Mouse (Mus musculus) MEL (cell line): ENCODE measurements around the gene C1qbp. TPM values are rescaled to one million over a fixed set of nuclear protein-coding genes. Genes with fewer than 3 reads are reported as not detected.

Source experiments
- DNase-seq: peaks from one replicate; pipeline ENCODE4 v3.0.0; 2011; ENCODE audit warnings: low read depth, low spot score
- H3K27ac ChIP-seq: 2 replicates; pipeline ENCODE4 v1.5.1; 2012; ENCODE audit warnings: low read depth, mild to moderate bottlenecking, control low read depth, low read length, moderate library complexity; ENCODE audit not compliant: control insufficient read depth
- H3K27me3 ChIP-seq, 2 experiments: fragments of 150-350 bp in 1 of 2; sonication (generic) in 1 of 2; 2 replicates each; pipeline ENCODE4 v1.6.1; 2012; ENCODE audit warnings: low read length in 2 of 2, mild to moderate bottlenecking in 2 of 2, improper control_type of control experiment in 1 of 2, moderate library complexity in 1 of 2; ENCODE audit not compliant: insufficient read depth in 2 of 2, control insufficient read depth in 1 of 2
- H3K36me3 ChIP-seq, 2 experiments: 2 replicates each; pipeline ENCODE4 v1.6.1; 2012 to 2014; ENCODE audit warnings: low read length in 2 of 2, improper control_type of control experiment in 1 of 2, inconsistent platforms in 1 of 2, mild to moderate bottlenecking in 1 of 2; ENCODE audit not compliant: insufficient read depth in 2 of 2, control insufficient read depth in 1 of 2
- H3K4me1 ChIP-seq, 2 experiments: fragments of 150-350 bp in 1 of 2; sonication (generic) in 1 of 2; 2 replicates each; pipeline ENCODE4 v1.6.1; 2012; ENCODE audit warnings: low read length in 2 of 2, improper control_type of control experiment in 1 of 2, mild to moderate bottlenecking in 1 of 2; ENCODE audit not compliant: insufficient read depth in 2 of 2, control insufficient read depth in 1 of 2
- H3K4me3 ChIP-seq, 2 experiments: fragments of 150-350 bp in 1 of 2; sonication (generic) in 1 of 2; 2 replicates each; pipeline ENCODE4 v1.5.1; 2012; ENCODE audit warnings: low read depth in 2 of 2, low read length in 2 of 2, mild to moderate bottlenecking in 2 of 2, moderate library complexity in 2 of 2, control low read depth in 1 of 2, improper control_type of control experiment in 1 of 2; ENCODE audit not compliant: control insufficient read depth in 1 of 2, insufficient read depth in 1 of 2
- H3K79me2 ChIP-seq: 2 replicates; pipeline ENCODE4 v1.6.1; 2012; ENCODE audit warnings: mild to moderate bottlenecking, low read length, moderate library complexity; ENCODE audit not compliant: control insufficient read depth, poor library complexity, insufficient read depth
- H3K9ac ChIP-seq: 2 replicates; pipeline ENCODE4 v1.6.1; 2012; ENCODE audit warnings: low read depth, mild to moderate bottlenecking, control low read depth, low read length, moderate library complexity; ENCODE audit not compliant: control insufficient read depth, poor library complexity, severe bottlenecking
- H3K9me3 ChIP-seq: fragments of 150-350 bp; sonication (generic); replicated peaks from 2 replicates; pipeline ENCODE4 v1.6.1; 2012; ENCODE audit warnings: mild to moderate bottlenecking, low read length, improper control_type of control experiment, moderate library complexity; ENCODE audit not compliant: insufficient read depth
- CHD1 ChIP-seq: IDR thresholded peaks from 2 replicates; pipeline ENCODE4 v1.6.1; 2012; ENCODE audit warnings: low read depth, mild to moderate bottlenecking, inconsistent platforms, low read length, improper control_type of control experiment
- CTCF ChIP-seq, 3 experiments: IDR thresholded peaks in 2 of 3; conservative IDR thresholded peaks in 1 of 3; 2 replicates each; pipeline ENCODE4 v1.5.1; 2011 to 2012; ENCODE audit warnings: low read length in 3 of 3, low read depth in 2 of 3, mild to moderate bottlenecking in 2 of 3, improper control_type of control experiment in 1 of 3, inconsistent platforms in 1 of 3, mixed read lengths in 1 of 3, moderate library complexity in 1 of 3; ENCODE audit not compliant: control insufficient read depth in 1 of 3, insufficient read depth in 1 of 3, poor library complexity in 1 of 3, severe bottlenecking in 1 of 3
- E2F4 ChIP-seq: IDR thresholded peaks from 2 replicates; pipeline ENCODE4 v1.6.1; 2011; ENCODE audit warnings: low read depth, low read length, improper control_type of control experiment, borderline replicate concordance
- ELF1 ChIP-seq: IDR thresholded peaks from 2 replicates; pipeline ENCODE4 v1.6.1; 2014; ENCODE audit warnings: low read depth, mild to moderate bottlenecking, inconsistent platforms, low read length, improper control_type of control experiment, moderate library complexity
- ETS1 ChIP-seq: IDR thresholded peaks from 2 replicates; pipeline ENCODE4 v1.6.1; 2012; ENCODE audit warnings: low read depth, mild to moderate bottlenecking, inconsistent platforms, low read length, improper control_type of control experiment, moderate library complexity
- GABPA ChIP-seq: IDR thresholded peaks from 2 replicates; pipeline ENCODE4 v1.6.1; 2012; ENCODE audit warnings: low read depth, mild to moderate bottlenecking, inconsistent platforms, low read length, improper control_type of control experiment, moderate library complexity
- GATA1 ChIP-seq: IDR thresholded peaks from 2 replicates; pipeline ENCODE4 v1.6.1; 2011; ENCODE audit warnings: low read depth, low read length, improper control_type of control experiment
- MAX ChIP-seq: IDR thresholded peaks from 2 replicates; pipeline ENCODE4 v1.6.1; 2011; ENCODE audit warnings: low read length, improper control_type of control experiment
- MAZ ChIP-seq: IDR thresholded peaks from 2 replicates; pipeline ENCODE4 v1.6.1; 2012; ENCODE audit warnings: low read depth, mild to moderate bottlenecking, inconsistent platforms, low read length, improper control_type of control experiment
- MXI1 ChIP-seq: IDR thresholded peaks from 2 replicates; pipeline ENCODE4 v1.6.1; 2011; ENCODE audit warnings: mild to moderate bottlenecking, low read depth, low read length, improper control_type of control experiment
- MYB ChIP-seq: IDR thresholded peaks from 2 replicates; pipeline ENCODE4 v1.6.1; 2011; ENCODE audit warnings: mild to moderate bottlenecking, low read depth, low read length, improper control_type of control experiment
- NELFE ChIP-seq: IDR thresholded peaks from 2 replicates; pipeline ENCODE4 v1.6.1; 2011; ENCODE audit warnings: low read depth, low read length, improper control_type of control experiment
- POLR2AphosphoS2 ChIP-seq: IDR thresholded peaks from 2 replicates; pipeline ENCODE4 v1.6.1; 2011; ENCODE audit warnings: low read length, improper control_type of control experiment
- POLR2AphosphoS5 ChIP-seq: IDR thresholded peaks from 2 replicates; pipeline ENCODE4 v1.6.1; 2012; ENCODE audit warnings: low read depth, borderline replicate concordance, mild to moderate bottlenecking, inconsistent platforms, low read length, moderate library complexity, mixed read lengths
- RAD21 ChIP-seq: IDR thresholded peaks from 2 replicates; pipeline ENCODE4 v1.6.1; 2011; ENCODE audit warnings: mild to moderate bottlenecking, low read depth, low read length, improper control_type of control experiment
- RCOR1 ChIP-seq: IDR thresholded peaks from 2 replicates; pipeline ENCODE4 v1.6.1; 2012; ENCODE audit warnings: low read depth, mild to moderate bottlenecking, inconsistent platforms, low read length, improper control_type of control experiment
- TBP ChIP-seq: IDR thresholded peaks from 2 replicates; pipeline ENCODE4 v1.8.0; 2011; ENCODE audit warnings: low read depth, low read length, improper control_type of control experiment
- USF2 ChIP-seq, 2 experiments: IDR thresholded peaks; 2 replicates each; pipeline ENCODE4 v1.6.1; 2011 to 2012; ENCODE audit warnings: improper control_type of control experiment in 2 of 2, low read length in 2 of 2, borderline replicate concordance in 1 of 2, inconsistent platforms in 1 of 2, low read depth in 1 of 2, mild to moderate bottlenecking in 1 of 2; ENCODE audit not compliant: insufficient read depth in 1 of 2
- ZMIZ1 ChIP-seq: IDR thresholded peaks from 2 replicates; pipeline ENCODE4 v1.6.1; 2012; ENCODE audit warnings: low read depth, mild to moderate bottlenecking, inconsistent platforms, low read length, improper control_type of control experiment, moderate library complexity
- ZNF384 ChIP-seq: IDR thresholded peaks from 2 replicates; pipeline ENCODE4 v1.6.1; 2012; ENCODE audit warnings: low read depth, mild to moderate bottlenecking, inconsistent platforms, low read length, improper control_type of control experiment
- polyA plus RNA-seq, 2 experiments: library from polyadenylated mRNA; stranded (reverse) in 1 of 2; unstranded in 1 of 2; fragments of >175 nt in 1 of 2; fragments of >200 nt in 1 of 2; gene quantifications; 2 replicates each; pipeline versions ENCODE4 v1.2.1 to v1.2.4; 2012; ENCODE audit warnings: low replicate concordance in 2 of 2, low read depth in 1 of 2; ENCODE audit not compliant: insufficient read length in 2 of 2, insufficient read depth in 1 of 2, missing spikeins in 1 of 2
- total RNA-seq: library from RNA; depleted of rRNA; stranded (reverse); fragments of 300-350 nt; gene quantifications from 2 replicates; pipeline ENCODE4 v1.2.3, GENCODE M21; 2012

The C1qbp gene
- total and polyA plus RNA-seq, 3 experiments = 164 to 614 TPM; not detected in 1

DNA sequence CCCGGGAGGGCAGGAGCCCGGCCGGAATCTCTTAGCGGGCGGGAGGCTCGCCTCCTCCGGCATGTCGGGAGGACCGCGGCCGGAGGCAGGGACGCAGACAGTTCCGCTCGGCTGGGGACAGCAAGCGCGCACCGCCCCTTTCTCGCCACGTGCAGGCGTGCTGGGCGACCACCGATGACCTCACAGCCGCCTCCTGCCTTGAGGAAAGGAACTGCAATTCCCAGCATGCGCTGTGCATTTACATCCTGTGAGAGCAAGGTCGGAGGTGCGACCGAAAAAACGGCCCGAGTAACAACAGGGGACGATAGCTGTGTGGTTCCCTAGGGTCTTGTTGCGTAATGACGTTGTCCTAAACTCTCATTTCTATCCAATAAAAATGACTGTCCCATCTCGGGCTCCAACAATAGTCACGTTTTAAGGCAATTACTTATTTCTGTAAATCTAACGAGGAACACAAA, 21.5 kb upstream of the C1qbp start, which contains the start of gene Dhx33 (continued):
- peak; percentile 98 for TF ChIP-seq MAX
- TF ChIP-seq MXI1 = peak; percentile 100
- peak; percentile 78 for TF ChIP-seq POLR2AphosphoS2
- 0 out of 2 replicates have a peak, but pooled peaks have one; percentile 56 for TF ChIP-seq E2F4
- peak; percentile 55 for TF ChIP-seq GATA1
- TF ChIP-seq RCOR1 = peak; percentile 30; the same call in 1 of the 2 replicates
- TF ChIP-seq GABPA = no peak; the same call in none of the 2 replicates
- no peak for TF ChIP-seq USF2 (IDR thresholded peaks at IDR 0.05; ENCODE audit: borderline replicate concordance in 1 of 2, insufficient read depth in 1 of 2, low read depth in 1 of 2, low read length in 2 of 2)
- TF ChIP-seq ZMIZ1 = no peak
- TF ChIP-seq MYB = no peak
- TF ChIP-seq ZNF384 = peak; percentile 49; the same call in 1 of the 2 replicates
- peak; percentile 91 for TF ChIP-seq ELF1
- TF ChIP-seq NELFE = peak; percentile 70
- TF ChIP-seq CHD1 = peak; percentile 94; the same call in 1 of the 2 replicates
- no peak for TF ChIP-seq CTCF (IDR thresholded peaks at IDR 0.05 in 2 of 3, conservative IDR thresholded peaks at IDR 0.05 in 1 of 3; ENCODE audit: control insufficient read depth in 1 of 3, insufficient read depth in 1 of 3, low read depth in 2 of 3, low read length in 3 of 3, poor library complexity in 1 of 3, severe bottlenecking in 1 of 3)
- peak; percentile 73 for TF ChIP-seq MAZ

DNA sequence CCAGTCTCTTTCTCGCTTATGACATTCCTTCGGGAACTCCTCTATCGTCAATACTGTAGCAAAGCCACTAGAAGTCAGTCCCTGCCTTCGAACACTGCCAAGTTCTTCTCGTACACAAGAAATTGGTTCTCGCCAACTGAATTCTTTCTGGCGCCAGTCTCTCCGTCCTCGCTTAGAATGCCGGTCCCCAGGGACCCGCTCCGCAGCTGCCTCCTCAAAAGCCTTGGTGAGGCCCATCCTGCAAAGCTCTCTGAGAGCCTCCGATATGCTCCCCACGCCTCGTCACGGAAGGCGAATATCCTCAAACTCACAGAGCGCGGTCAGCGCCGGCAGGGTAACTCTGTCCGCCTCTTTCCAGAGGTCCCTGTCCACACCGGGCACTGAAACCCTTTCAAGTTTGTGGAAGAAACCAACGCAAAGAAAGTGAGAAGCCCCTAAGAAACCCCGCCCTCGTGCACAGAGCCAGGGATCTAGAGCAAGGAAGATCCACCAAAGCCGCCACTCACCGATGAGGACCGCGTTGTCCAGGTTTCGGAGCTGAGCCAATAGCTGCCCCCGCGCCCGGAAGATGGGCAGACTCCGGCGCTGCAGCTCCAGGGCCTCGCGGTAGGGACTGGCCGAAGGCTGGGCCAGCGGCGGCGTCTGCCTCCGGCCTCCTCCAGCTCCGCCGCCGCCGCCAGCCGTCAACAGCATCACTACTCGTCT, 20.9 kb upstream of the C1qbp start:
- TF ChIP-seq TBP (peak; percentile 30; the same call in 1 of the 2 replicates), ZNF384 (no peak), POLR2AphosphoS5 (no peak), ETS1 (no peak), POLR2AphosphoS2 (no peak), RAD21 (no peak)
- DNase-seq = peak; percentile 85
- Histone ChIP-seq H3K27ac (peak overlapping the region; percentile 56), H3K27me3 (no peaks in the 10 kb centered on the region), H3K9ac (peak overlapping the region; percentile 96), H3K9me3 (no peaks in the 10 kb centered on the region), H3K4me1 (peaks cover 0 to 10% of the 10 kb centered on the region in 2 experiments; a peak in 3 of 4 replicates), H3K79me2 (peaks cover 38% of the 10 kb centered on the region), H3K4me3 (peak overlapping the region; percentile 91 to 98), H3K36me3 (peaks cover 11% of the 10 kb centered on the region in 2 experiments)
